Mouse (Mus musculus) liver, embryonic 14.5 days (tissue): ENCODE measurements around the gene Ndufs2.

Experiments used
- CTCF ChIP-seq: IDR thresholded peaks from 2 replicates; pipeline ENCODE4 v1.5.1; 2016; ENCODE audit warnings: antibody characterized with exemption, low read depth, control low read depth
- EP300 ChIP-seq: IDR thresholded peaks from 2 replicates; pipeline ENCODE4 v1.6.1; 2016; ENCODE audit warnings: antibody characterized with exemption, low read depth

GRCm38 (mm10) chr1:171250680-171251593 lies at the start of gene Ndufs2:
- TF ChIP-seq CTCF (no peak), EP300 (no peak)
